Mouse (Mus musculus): ENCODE results near the gene Plscr3. TPM values are rescaled to one million over a fixed set of nuclear protein-coding genes. Genes with fewer than 3 reads are reported as not detected.

Plscr3 gene
- total RNA-seq, 2 experiments from 2014 or later, result 17.1 to 19.8 TPM

- no peak for TF ChIP-seq CTCF (conservative IDR thresholded peaks at IDR 0.05)
- DNase-seq (ENCODE audit: low spot score in 2 of 2), result no peak
- Histone ChIP-seq H3K27ac (no peak overlapping the region), H3K4me3 (no peak overlapping the region)
Observed at GRCm38 (mm10) chr11:69878399-69878798, 32.2 kb downstream of the Plscr3 start.

- DNase-seq (ENCODE audit: low spot score in 2 of 2), result no peak
- H3K4me3 ChIP-seq, result no peak overlapping the region
- no peak for TF ChIP-seq CTCF (conservative IDR thresholded peaks at IDR 0.05)
- H3K27ac ChIP-seq, result no peak overlapping the region
Observed at GRCm38 (mm10) chr11:69878952-69879351, 32.8 kb downstream of the Plscr3 start.

- no peak for DNase-seq (ENCODE audit: low spot score in 2 of 2)
- Histone ChIP-seq H3K4me3 (no peak overlapping the region; the same call in 1 of the 2 replicates), H3K27ac (no peak overlapping the region)
- TF ChIP-seq CTCF (conservative IDR thresholded peaks at IDR 0.05), result no peak
Observed at GRCm38 (mm10) chr11:69879711-69880110, 33.5 kb downstream of the Plscr3 start.

GRCm38 (mm10) chr11:69880506-69880852, 34.3 kb downstream of the Plscr3 start:
- peak; percentile 83 for TF ChIP-seq CTCF (conservative IDR thresholded peaks at IDR 0.05)
- H3K27ac ChIP-seq, result peak overlapping the region; percentile 86

GRCm38 (mm10) chr11:69880853-69881603, 34.9 kb downstream of the Plscr3 start, which contains the start of gene Kctd11:
Kctd11 (minus strand) TSS chr11:69881406.
- peak within 1 kb of the TSS; percentile 86 for H3K27ac ChIP-seq

More at GRCm38 (mm10) chr11:69880506-69880852, 34.3 kb downstream of the Plscr3 start:
- H3K4me3 ChIP-seq, result peak overlapping the region; percentile 64
- no peak for DNase-seq (ENCODE audit: low spot score in 2 of 2)

GRCm38 (mm10) chr11:69881787-69882670, 35.9 kb downstream of the Plscr3 start:
- peak overlapping the region; percentile 64 for H3K4me3 ChIP-seq
- peak overlapping the region; percentile 86 for H3K27ac ChIP-seq
- DNase-seq (ENCODE audit: low spot score in 2 of 2), result no peak
- no peak for TF ChIP-seq CTCF (conservative IDR thresholded peaks at IDR 0.05)

More at GRCm38 (mm10) chr11:69880853-69881603, 34.9 kb downstream of the Plscr3 start, which contains the start of gene Kctd11:
- TF ChIP-seq CTCF (conservative IDR thresholded peaks at IDR 0.05), result peak; percentile 49
- peak; percentile 58 to 69 for DNase-seq (ENCODE audit: low spot score in 2 of 2)
- peak within 1 kb of the TSS; percentile 64 for H3K4me3 ChIP-seq

- Histone ChIP-seq H3K27ac (no peak overlapping the region), H3K4me3 (no peak overlapping the region)
- TF ChIP-seq CTCF (conservative IDR thresholded peaks at IDR 0.05), result peak; percentile 69
- no peak for DNase-seq (ENCODE audit: low spot score in 2 of 2)
Observed at GRCm38 (mm10) chr11:69883066-69883465, 36.9 kb downstream of the Plscr3 start.

GRCm38 (mm10) chr11:69883527-69884151, 37.5 kb downstream of the Plscr3 start:
- H3K27ac ChIP-seq, result no peak overlapping the region
- no peak for TF ChIP-seq CTCF (conservative IDR thresholded peaks at IDR 0.05)
- no peak overlapping the region for H3K4me3 ChIP-seq
- DNase-seq (ENCODE audit: low spot score in 2 of 2), result no peak

- DNase-seq (ENCODE audit: low spot score in 2 of 2), result no peak
- no peak for TF ChIP-seq CTCF (conservative IDR thresholded peaks at IDR 0.05)
- H3K27ac ChIP-seq, result no peak overlapping the region
- H3K4me3 ChIP-seq, result no peak overlapping the region
Observed at GRCm38 (mm10) chr11:69884240-69884639, 38.1 kb downstream of the Plscr3 start.

GRCm38 (mm10) chr11:69884663-69885062, 38.5 kb downstream of the Plscr3 start:
- Histone ChIP-seq H3K27ac (no peak overlapping the region), H3K4me3 (no peak overlapping the region)
- TF ChIP-seq CTCF (conservative IDR thresholded peaks at IDR 0.05), result no peak
- no peak for DNase-seq (ENCODE audit: low spot score in 2 of 2)

GRCm38 (mm10) chr11:69886907-69887635, 40.9 kb downstream of the Plscr3 start:
- peak; percentile 40 for TF ChIP-seq CTCF (conservative IDR thresholded peaks at IDR 0.05)

GRCm38 (mm10) chr11:69891482-69891881, 45.3 kb downstream of the Plscr3 start:
- Histone ChIP-seq H3K27ac (no peak overlapping the region), H3K4me3 (no peak overlapping the region)
- no peak for TF ChIP-seq CTCF (conservative IDR thresholded peaks at IDR 0.05)
- DNase-seq (ENCODE audit: low spot score in 2 of 2), result no peak

More at GRCm38 (mm10) chr11:69886907-69887635, 40.9 kb downstream of the Plscr3 start:
- no peak overlapping the region for H3K4me3 ChIP-seq
- H3K27ac ChIP-seq, result no peak overlapping the region
- no peak for DNase-seq (ENCODE audit: low spot score in 2 of 2)

Data from layer of hippocampus, adult 2 months (tissue).